Mouse (Mus musculus) testis, postnatal 14 days (tissue): ENCODE results near the gene Tcaim.
"Not testable (repeated sequence)": the region's sequence is repeated elsewhere in the genome, so short reads cannot be mapped to it uniquely, and the experiment has no call there.

ENCODE experiments used
- DNase-seq: peaks from one replicate; pipeline ENCODE4 v3.0.0; 2021; ENCODE audit warnings: low spot score

Tcaim gene

GRCm38 (mm10) chr9:122854526-122854925 lies 49.2 kb downstream of the Tcaim start:
- DNase-seq = no peak

- not testable (repeated sequence) for DNase-seq
Measured at GRCm38 (mm10) chr9:122855141-122855540, 49.8 kb downstream of the Tcaim start.

- DNase-seq = no peak
Measured at GRCm38 (mm10) chr9:122855617-122856016, 50.3 kb downstream of the Tcaim start.

- no peak for DNase-seq
Measured at GRCm38 (mm10) chr9:122856716-122857115, 51.4 kb downstream of the Tcaim start.

- DNase-seq = no peak
Measured at GRCm38 (mm10) chr9:122860752-122861151, 55.4 kb downstream of the Tcaim start.

GRCm38 (mm10) chr9:122863731-122864130 lies 58.4 kb downstream of the Tcaim start:
- no peak for DNase-seq

- DNase-seq = no peak
Measured at GRCm38 (mm10) chr9:122864848-122865247, 59.5 kb downstream of the Tcaim start.

GRCm38 (mm10) chr9:122865697-122866166 lies 60.4 kb downstream of the Tcaim start, which contains the start of gene Zfp445:
Gene Zfp445 (minus strand): TSS chr9:122866006.
- DNase-seq = peak; percentile 84

GRCm38 (mm10) chr9:122866192-122866591 lies 60.9 kb downstream of the Tcaim start:
- no peak for DNase-seq

- DNase-seq = no peak
Measured at GRCm38 (mm10) chr9:122872595-122872994, 67.3 kb downstream of the Tcaim start.

GRCm38 (mm10) chr9:122874653-122875052 lies 69.3 kb downstream of the Tcaim start:
- DNase-seq = no peak

GRCm38 (mm10) chr9:122875145-122875544 lies 69.8 kb downstream of the Tcaim start:
- DNase-seq = no peak

GRCm38 (mm10) chr9:122885385-122885784 lies 80.0 kb downstream of the Tcaim start, which contains the start of gene Zkscan7:
Gene Zkscan7 (plus strand): TSS chr9:122885685.
- no peak for DNase-seq
